Mouse (Mus musculus) midbrain, embryonic 12.5 days (tissue): ENCODE measurements around the gene Shank2. TPM values are rescaled to one million over a fixed set of nuclear protein-coding genes. Genes with fewer than 3 reads are reported as not detected.
A peak's percentile ranks its signal among the peaks of the same experiment; 100 is the strongest.

Experiments
- ATAC-seq: fragments of 200-750 bp; cut with Nextera tagmentation; 2 replicates; pipeline ENCODE4 v1.8.0; 2017; ENCODE audit warnings: low read depth, moderate TSS enrichment, moderate library complexity; ENCODE audit not compliant: low FRiP score
- H3K27ac ChIP-seq: fragments of 300-500 bp; sonication (generic); replicated peaks from 2 replicates; pipeline ENCODE4 v1.5.1; 2016; ENCODE audit warnings: mild to moderate bottlenecking
- H3K27me3 ChIP-seq: fragments of 300-500 bp; sonication (generic); 2 replicates; pipeline ENCODE4 v1.6.1; 2016; ENCODE audit warnings: mild to moderate bottlenecking
- H3K36me3 ChIP-seq: fragments of 300-500 bp; sonication (generic); 2 replicates; pipeline ENCODE4 v1.6.1; 2016
- H3K4me1 ChIP-seq: fragments of 300-500 bp; sonication (generic); 2 replicates; pipeline ENCODE4 v1.6.1; 2016
- H3K4me2 ChIP-seq: fragments of 300-500 bp; sonication (generic); replicated peaks from 2 replicates; pipeline ENCODE4 v1.6.1; 2016; ENCODE audit warnings: mild to moderate bottlenecking, moderate library complexity
- H3K4me3 ChIP-seq: fragments of 300-500 bp; sonication (generic); 2 replicates; pipeline ENCODE4 v1.5.1; 2016; ENCODE audit warnings: mild to moderate bottlenecking
- H3K9ac ChIP-seq: fragments of 300-500 bp; sonication (generic); replicated peaks from 2 replicates; pipeline ENCODE4 v1.6.1; 2016; ENCODE audit warnings: mild to moderate bottlenecking, moderate library complexity
- H3K9me3 ChIP-seq: fragments of 300-500 bp; sonication (generic); 2 replicates; pipeline ENCODE4 v1.6.1; 2016; ENCODE audit warnings: mild to moderate bottlenecking
- WGBS: fragments of 180-500 bp; shearing (Covaris S2); methylation state at CpG from one replicate; pipeline ENCODE4 v1.1.7; 2016; 5-methylcytosine and 5-hydroxymethylcytosine counted together
- polyA plus RNA-seq: library from polyadenylated mRNA; unstranded; fragments of >200 nt; fragmentation: Nextera tagmentation; extraction: Ambion mirVana; gene quantifications from 2 replicates; pipeline ENCODE4 v1.2.1, GENCODE M21; 2016

Gene Shank2
- polyA plus RNA-seq, 1 experiment from 2014 or later, result 2.8 TPM

- Histone ChIP-seq H3K27me3 (peaks cover 4% of the 10 kb centered on the region; the same call in 1 of the 2 replicates), H3K4me3 (no peak overlapping the region), H3K4me2 (no peak overlapping the region), H3K27ac (peak overlapping the region; percentile 71), H3K4me1 (peaks cover 19% of the 10 kb centered on the region), H3K9me3 (no peaks in the 10 kb centered on the region), H3K36me3 (no peaks in the 10 kb centered on the region), H3K9ac (no peak overlapping the region)
- ATAC-seq, result 0 out of 2 replicates have a peak, but pooled peaks have one; percentile 12
- 93% methylated on average over 11 of the region's 11 CpGs for WGBS
These were observed 35.8 kb downstream of the Shank2 start for GRCm38 (mm10) chr7:144037541-144037940.

GRCm38 (mm10) chr7:144037966-144038669, 36.4 kb downstream of the Shank2 start:
- no peaks in the 10 kb centered on the region for H3K36me3 ChIP-seq
- peaks cover 19% of the 10 kb centered on the region for H3K4me1 ChIP-seq
- ATAC-seq, result peak; percentile 74
- H3K27ac ChIP-seq, result peak overlapping the region; percentile 71
- no peak overlapping the region for H3K4me3 ChIP-seq
- H3K27me3 ChIP-seq, result peaks cover 4% of the 10 kb centered on the region; the same call in 1 of the 2 replicates
- H3K9ac ChIP-seq, result no peak overlapping the region
- H3K9me3 ChIP-seq, result no peaks in the 10 kb centered on the region
- 35% methylated on average over 9 of the region's 9 CpGs for WGBS
- H3K4me2 ChIP-seq, result no peak overlapping the region

DNA sequence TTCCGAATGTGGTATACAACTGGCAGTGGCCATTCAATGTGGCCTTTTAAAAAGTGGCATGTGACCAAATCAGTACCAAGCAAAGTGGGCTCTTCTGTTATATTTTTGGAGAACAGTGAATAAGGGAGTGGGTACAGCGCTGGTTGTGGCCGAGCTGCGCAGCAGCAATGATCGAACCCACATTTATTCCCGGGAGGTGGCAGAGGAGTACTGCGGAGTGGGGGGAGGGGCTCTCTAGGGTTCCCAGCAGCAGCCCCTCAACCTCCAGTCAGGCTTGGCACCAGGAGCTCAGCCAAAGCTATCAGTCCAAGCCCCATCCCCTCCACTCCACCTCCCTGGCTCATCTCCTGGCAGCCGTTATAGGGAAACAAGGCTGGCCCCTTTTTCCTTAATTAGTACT, 37.0 kb downstream of the Shank2 start:
- no peak overlapping the region for H3K4me2 ChIP-seq
- H3K9ac ChIP-seq, result no peak overlapping the region
- 67% methylated on average over 8 of the region's 8 CpGs for WGBS
- H3K36me3 ChIP-seq, result no peaks in the 10 kb centered on the region
- H3K9me3 ChIP-seq, result no peaks in the 10 kb centered on the region
- peaks cover 19% of the 10 kb centered on the region for H3K4me1 ChIP-seq
- H3K4me3 ChIP-seq, result no peak overlapping the region
- peaks cover 4% of the 10 kb centered on the region; the same call in 1 of the 2 replicates for H3K27me3 ChIP-seq
- ATAC-seq, result no peak
- H3K27ac ChIP-seq, result peak overlapping the region; percentile 71

DNA sequence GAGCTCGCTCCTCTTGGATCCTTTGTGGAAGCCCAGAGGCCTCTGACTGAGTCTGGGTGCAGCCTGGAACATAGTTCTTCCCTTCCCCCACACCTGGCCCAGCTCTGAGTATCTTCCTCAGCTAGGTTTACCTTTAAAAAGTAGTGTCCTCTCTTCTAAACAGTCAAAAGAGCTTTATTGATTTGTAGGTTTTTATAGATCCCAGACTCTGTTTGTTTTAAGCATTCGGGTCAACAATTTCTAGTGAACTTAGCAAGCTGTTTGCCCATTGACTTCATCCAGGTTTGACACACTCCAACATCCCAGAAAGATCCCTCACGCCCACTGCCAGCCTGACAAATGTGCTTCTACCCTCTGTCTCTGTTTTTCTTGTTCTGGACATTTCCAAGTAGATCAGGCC, 38.6 kb downstream of the Shank2 start:
- Histone ChIP-seq H3K9me3 (no peaks in the 10 kb centered on the region), H3K4me1 (peaks cover 24% of the 10 kb centered on the region), H3K4me3 (no peak overlapping the region), H3K27me3 (peaks cover 4% of the 10 kb centered on the region; the same call in 1 of the 2 replicates), H3K36me3 (no peaks in the 10 kb centered on the region), H3K9ac (no peak overlapping the region), H3K4me2 (no peak overlapping the region), H3K27ac (no peak overlapping the region)
- WGBS, result 65% methylated on average over 3 of the region's 3 CpGs
- ATAC-seq, result no peak

DNA sequence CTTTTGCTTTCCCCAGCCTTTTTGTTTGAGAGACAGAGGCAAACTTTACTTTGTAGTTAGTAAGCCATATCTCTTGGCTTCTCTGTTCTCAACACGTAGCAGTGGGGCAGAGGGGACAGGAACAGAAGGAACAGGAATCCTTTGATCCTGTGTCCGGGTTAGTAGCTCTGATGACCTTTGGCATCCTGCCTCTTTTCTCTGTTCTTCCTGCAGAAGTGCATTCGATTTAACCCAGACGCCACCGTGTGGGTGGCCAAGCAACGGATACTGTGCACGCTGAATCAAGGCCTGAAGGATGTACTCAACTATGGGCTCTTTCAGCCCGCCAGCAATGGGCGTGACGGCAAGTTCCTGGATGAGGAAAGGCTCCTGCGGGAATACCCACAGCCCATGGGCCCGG, 50.3 kb downstream of the Shank2 start:
- H3K9ac ChIP-seq, result no peak overlapping the region
- no peaks in the 10 kb centered on the region for H3K9me3 ChIP-seq
- no peaks in the 10 kb centered on the region for H3K4me1 ChIP-seq
- no peak for ATAC-seq
- H3K27ac ChIP-seq, result no peak overlapping the region
- no peaks in the 10 kb centered on the region for H3K36me3 ChIP-seq
- H3K4me2 ChIP-seq, result no peak overlapping the region
- WGBS, result 9% methylated on average over 12 of the region's 12 CpGs
- H3K4me3 ChIP-seq, result no peak overlapping the region
- H3K27me3 ChIP-seq, result no peaks in the 10 kb centered on the region

GRCm38 (mm10) chr7:144055188-144055587, 53.5 kb downstream of the Shank2 start:
- H3K27ac ChIP-seq, result no peak overlapping the region
- no peak overlapping the region for H3K9ac ChIP-seq
- no peaks in the 10 kb centered on the region for H3K36me3 ChIP-seq
- H3K4me1 ChIP-seq, result no peaks in the 10 kb centered on the region
- no peaks in the 10 kb centered on the region for H3K9me3 ChIP-seq
- no peak overlapping the region for H3K4me2 ChIP-seq
- no peaks in the 10 kb centered on the region for H3K27me3 ChIP-seq
- WGBS, result 72% methylated on average over 6 of the region's 6 CpGs
- no peak overlapping the region for H3K4me3 ChIP-seq
- no peak for ATAC-seq

DNA sequence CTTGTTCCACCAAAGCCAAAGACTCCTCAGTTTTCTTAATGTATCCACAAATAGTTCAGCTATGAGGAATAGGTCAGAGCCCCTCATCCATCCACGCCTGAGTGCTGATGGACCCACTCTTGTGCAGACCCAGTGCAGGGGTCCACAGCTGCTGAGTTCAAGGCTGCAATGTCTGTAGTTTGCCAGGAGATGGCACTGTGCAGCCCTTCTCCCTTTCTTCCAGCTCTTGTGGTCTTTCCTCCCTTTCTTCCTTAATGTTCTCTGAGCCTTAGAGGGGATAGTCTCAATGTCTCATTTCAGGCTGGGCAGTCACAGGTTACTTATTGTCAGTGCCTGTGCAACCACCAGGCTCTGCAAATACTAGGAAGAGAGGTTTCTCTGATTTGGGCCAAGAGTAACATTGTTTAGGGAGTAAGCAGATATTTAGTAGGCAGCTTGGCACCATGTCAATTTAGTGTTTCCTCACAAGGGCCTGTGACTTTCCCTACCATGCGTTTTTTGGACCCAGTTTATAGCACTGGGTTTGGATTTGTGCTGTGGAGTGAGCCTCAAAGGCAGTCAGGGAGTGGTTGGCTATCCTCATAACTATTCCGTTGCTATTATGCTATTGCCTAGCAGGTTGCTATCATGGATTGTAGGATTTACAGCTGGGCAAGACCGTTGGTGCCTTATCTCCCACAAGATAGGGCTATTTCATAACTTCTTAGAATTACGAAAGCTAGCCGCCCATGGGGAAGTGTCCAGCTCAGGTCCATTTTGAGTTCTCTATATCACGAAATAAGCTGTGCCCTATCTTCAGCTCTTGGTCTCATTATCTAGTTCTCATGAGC, 54.2 kb downstream of the Shank2 start:
- Histone ChIP-seq H3K36me3 (no peaks in the 10 kb centered on the region), H3K27ac (no peak overlapping the region), H3K4me2 (no peak overlapping the region), H3K9ac (no peak overlapping the region), H3K4me1 (no peaks in the 10 kb centered on the region), H3K27me3 (no peaks in the 10 kb centered on the region), H3K9me3 (no peaks in the 10 kb centered on the region), H3K4me3 (no peak overlapping the region)
- 75% methylated on average over 7 of the region's 7 CpGs for WGBS
- ATAC-seq, result no peak

- Histone ChIP-seq H3K4me2 (no peak overlapping the region), H3K4me3 (no peak overlapping the region), H3K4me1 (no peaks in the 10 kb centered on the region; the same call in 1 of the 2 replicates), H3K9ac (no peak overlapping the region), H3K9me3 (no peaks in the 10 kb centered on the region), H3K36me3 (no peaks in the 10 kb centered on the region), H3K27ac (no peak overlapping the region), H3K27me3 (no peaks in the 10 kb centered on the region)
- ATAC-seq, result no peak
- 77% methylated on average over 7 of the region's 7 CpGs for whole genome bisulfite sequencing
These were observed 68.6 kb downstream of the Shank2 start for GRCm38 (mm10) chr7:144070162-144070949.

DNA sequence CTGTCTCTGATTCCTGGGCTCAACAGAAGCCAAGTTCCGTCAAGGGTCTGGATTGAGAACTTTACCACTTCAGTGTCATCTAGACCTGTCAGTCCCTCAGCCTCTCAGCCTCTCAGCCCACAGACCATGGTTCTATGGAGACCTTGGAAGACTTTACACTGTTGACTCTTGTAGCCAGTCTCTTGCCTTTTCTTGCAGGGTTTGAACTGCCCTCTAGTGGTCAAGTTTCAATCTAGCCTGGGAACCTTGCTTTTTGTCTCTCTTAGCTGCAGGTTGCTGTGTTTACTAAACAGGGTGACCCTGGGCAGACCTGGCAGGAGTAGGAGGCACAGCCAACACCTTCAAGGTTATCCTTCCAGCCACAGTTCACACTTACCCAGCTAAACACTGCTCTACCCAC, 70.5 kb downstream of the Shank2 start:
- no peak overlapping the region for H3K9ac ChIP-seq
- H3K9me3 ChIP-seq, result 0 out of 2 replicates have a peak, but pooled peaks cover 2% of the 10 kb centered on the region
- WGBS, result 48% methylated on average over 1 of the region's 1 CpGs
- no peak overlapping the region for H3K4me3 ChIP-seq
- H3K27ac ChIP-seq, result no peak overlapping the region
- no peaks in the 10 kb centered on the region for H3K27me3 ChIP-seq
- H3K4me1 ChIP-seq, result no peaks in the 10 kb centered on the region
- no peak for ATAC-seq
- no peaks in the 10 kb centered on the region for H3K36me3 ChIP-seq
- no peak overlapping the region for H3K4me2 ChIP-seq

DNA sequence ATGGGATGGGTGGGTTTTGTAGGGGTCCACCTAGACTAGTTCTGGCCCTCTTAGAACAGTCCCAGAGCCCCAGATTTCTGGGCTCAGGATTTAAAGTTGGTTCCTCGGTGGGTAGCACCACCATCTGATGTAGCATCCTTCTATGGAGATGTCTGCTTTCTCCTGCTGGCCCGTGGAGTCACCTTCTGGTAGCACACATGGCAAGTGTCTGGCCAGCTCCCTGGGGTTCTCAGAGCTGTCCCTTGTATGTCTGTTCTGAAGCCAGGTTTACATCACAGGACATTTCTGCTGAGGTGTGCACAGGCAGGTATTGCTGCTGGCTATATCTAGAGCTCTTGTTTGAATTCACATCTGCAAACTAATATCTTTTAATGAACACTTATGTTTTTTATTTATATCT, 71.1 kb downstream of the Shank2 start:
- Histone ChIP-seq H3K27ac (no peak overlapping the region), H3K36me3 (no peaks in the 10 kb centered on the region), H3K9me3 (0 out of 2 replicates have a peak, but pooled peaks cover 2% of the 10 kb centered on the region), H3K4me3 (no peak overlapping the region), H3K4me2 (no peak overlapping the region), H3K27me3 (no peaks in the 10 kb centered on the region), H3K4me1 (no peaks in the 10 kb centered on the region), H3K9ac (no peak overlapping the region)
- WGBS, result 90% methylated on average over 2 of the region's 2 CpGs
- ATAC-seq, result no peak

- Histone ChIP-seq H3K4me3 (no peak overlapping the region), H3K9ac (no peak overlapping the region), H3K9me3 (0 out of 2 replicates have a peak, but pooled peaks cover 2% of the 10 kb centered on the region), H3K4me2 (no peak overlapping the region), H3K4me1 (no peaks in the 10 kb centered on the region), H3K27ac (no peak overlapping the region), H3K36me3 (no peaks in the 10 kb centered on the region), H3K27me3 (no peaks in the 10 kb centered on the region)
- ATAC-seq, result no peak
- WGBS, result 27% methylated on average over 3 of the region's 3 CpGs
These were observed 73.0 kb downstream of the Shank2 start for GRCm38 (mm10) chr7:144074718-144075117.
